Mouse (Mus musculus) adrenal gland, postnatal 4 days (tissue): ENCODE data around the gene Otulin. TPM values are rescaled to one million over a fixed set of nuclear protein-coding genes. Genes with fewer than 3 reads are reported as not detected.

ENCODE experiments used
- DNase-seq, 2 experiments: peaks; one replicate each; pipeline ENCODE4 v3.0.0; 2021 to 2022; ENCODE audit warnings: low spot score in 2 of 2, mixed read lengths in 2 of 2
- total RNA-seq, 2 experiments: library from RNA; stranded (reverse); gene quantifications; 2 replicates each; pipeline ENCODE4 v1.2.3; 2021

The Otulin gene
- total RNA-seq, 2 experiments from 2014 or later = 42.7 to 43.5 TPM

GRCm38 (mm10) chr15:27583042-27583441 lies 47.5 kb downstream of the Otulin start:
- peak in 1 of 2 experiments; percentile 42 for DNase-seq

- DNase-seq = no peak
These were observed 48.1 kb downstream of the Otulin start for GRCm38 (mm10) chr15:27582428-27582827.

- DNase-seq = no peak
These were observed 48.9 kb downstream of the Otulin start for GRCm38 (mm10) chr15:27581640-27582039.

GRCm38 (mm10) chr15:27580771-27581170 lies 49.7 kb downstream of the Otulin start:
- DNase-seq = no peak

GRCm38 (mm10) chr15:27579853-27580252 lies 50.6 kb downstream of the Otulin start:
- no peak for DNase-seq

- no peak for DNase-seq
These were observed 51.6 kb downstream of the Otulin start for GRCm38 (mm10) chr15:27578918-27579317.

- no peak for DNase-seq
These were observed 52.3 kb downstream of the Otulin start for GRCm38 (mm10) chr15:27577915-27578780.

GRCm38 (mm10) chr15:27576886-27577285 lies 53.6 kb downstream of the Otulin start:
- DNase-seq = no peak

- no peak for DNase-seq
These were observed 54.6 kb downstream of the Otulin start for GRCm38 (mm10) chr15:27575932-27576331.

GRCm38 (mm10) chr15:27574992-27575781 lies 55.3 kb downstream of the Otulin start:
- no peak for DNase-seq

- DNase-seq = no peak
These were observed 59.3 kb downstream of the Otulin start for GRCm38 (mm10) chr15:27571179-27571578.

- no peak for DNase-seq
These were observed 60.1 kb downstream of the Otulin start for GRCm38 (mm10) chr15:27570385-27570784.

- DNase-seq = no peak
These were observed 60.6 kb downstream of the Otulin start for GRCm38 (mm10) chr15:27569924-27570323.

- DNase-seq = no peak
These were observed 62.1 kb downstream of the Otulin start for GRCm38 (mm10) chr15:27568371-27568770.

GRCm38 (mm10) chr15:27567356-27567755 lies 63.1 kb downstream of the Otulin start:
- DNase-seq = no peak

- no peak for DNase-seq
These were observed 64.8 kb downstream of the Otulin start for GRCm38 (mm10) chr15:27565626-27566185.

- DNase-seq = no peak
These were observed 66.1 kb downstream of the Otulin start for GRCm38 (mm10) chr15:27564106-27565100.

- DNase-seq = no peak
These were observed 70.2 kb downstream of the Otulin start for GRCm38 (mm10) chr15:27560315-27560714.

GRCm38 (mm10) chr15:27558456-27559147 lies 71.9 kb downstream of the Otulin start:
- no peak for DNase-seq

- no peak for DNase-seq
These were observed 76.9 kb downstream of the Otulin start for GRCm38 (mm10) chr15:27553554-27553953.
